Mouse (Mus musculus): ENCODE data around the gene Tm4sf20.

DNA sequence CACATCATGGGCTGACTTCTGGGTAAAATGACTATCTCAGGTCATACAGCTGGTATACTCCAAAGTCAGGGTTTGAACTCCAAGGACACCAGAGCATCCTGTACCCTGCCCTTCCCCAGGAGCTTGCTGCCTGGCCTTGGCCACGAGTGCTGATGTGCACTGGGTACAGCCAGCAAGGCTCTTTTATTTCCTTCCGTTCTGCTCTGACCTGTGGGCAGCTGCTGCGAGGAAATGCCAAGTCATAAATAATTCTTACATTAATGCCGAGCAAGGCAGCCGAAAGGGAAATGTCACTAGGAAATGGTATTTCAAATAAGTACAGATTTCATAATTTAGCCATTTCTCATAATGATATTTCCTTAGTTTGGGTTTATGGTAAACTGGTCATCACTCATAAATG, 30.0 kb upstream of the Tm4sf20 start:
- no peak for TF ChIP-seq CTCF (conservative IDR thresholded peaks at IDR 0.05; ENCODE audit: insufficient read depth, insufficient read length, low read depth, low read length)
- no peak for TF ChIP-seq POLR2A (IDR thresholded peaks at IDR 0.05; ENCODE audit: low read depth, low read length)
